In the genomic region with DNA sequence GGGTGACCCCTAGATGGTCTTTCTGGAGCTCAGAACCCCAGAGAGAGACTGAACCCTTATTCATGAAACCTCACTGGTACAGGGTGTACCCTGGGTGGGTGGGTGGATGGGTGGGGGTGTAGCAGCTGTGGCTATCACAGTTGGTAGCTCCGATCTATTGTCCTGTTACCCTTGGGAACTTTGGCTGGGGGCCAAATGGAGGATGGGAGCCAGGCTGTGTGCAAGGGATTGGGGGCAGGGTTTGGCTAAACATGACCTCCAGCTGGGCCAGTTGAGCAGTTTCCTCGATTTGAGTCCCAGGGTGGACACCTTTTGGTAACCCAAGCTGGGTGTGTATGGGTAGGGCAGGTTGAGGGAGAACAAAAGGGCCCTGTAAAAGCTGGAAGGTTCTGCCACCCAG, we compare ENCODE assay signal across 1 mouse cellular context.
TF ChIP-seq lines count a peak whose summit lies in the region.

No protein-coding gene starts in this region.

TF ChIP-seq in CH12.LX, 34 proteins besides CTCF, POLR2A, EP300 and RAD21:
- TF ChIP-seq UBTF (IDR thresholded peaks at IDR 0.05; ENCODE audit: low read depth, low read length) (no peak), NELFE (IDR thresholded peaks at IDR 0.05; ENCODE audit: low read depth, low read length) (no peak), ETS1 (conservative IDR thresholded peaks at IDR 0.05; ENCODE audit: low read depth, low read length) (no peak), HCFC1 (IDR thresholded peaks at IDR 0.05; ENCODE audit: low read depth, low read length) (no peak), RCOR1 (conservative IDR thresholded peaks at IDR 0.05; ENCODE audit: low read depth, low read length) (no peak), MAX (IDR thresholded peaks at IDR 0.05; ENCODE audit: low read length) (no peak), TBP (conservative IDR thresholded peaks at IDR 0.05; ENCODE audit: low read depth, low read length) (no peak), GABPA (IDR thresholded peaks at IDR 0.05; ENCODE audit: insufficient replicate concordance, low read depth, low read length) (no peak), JUND (conservative IDR thresholded peaks at IDR 0.05; ENCODE audit: low read depth, low read length) (no peak), SMC3 (IDR thresholded peaks at IDR 0.05; ENCODE audit: low read depth, low read length) (no peak), E2F4 (IDR thresholded peaks at IDR 0.05; ENCODE audit: insufficient replicate concordance, low read depth, low read length) (no peak), CHD1 (IDR thresholded peaks at IDR 0.05; ENCODE audit: low read depth, low read length) (no peak), MXI1 (IDR thresholded peaks at IDR 0.05; ENCODE audit: low read depth, low read length) (no peak), SIN3A (IDR thresholded peaks at IDR 0.05; ENCODE audit: low read length) (no peak), USF2 (conservative IDR thresholded peaks at IDR 0.05; ENCODE audit: low read depth, low read length) (no peak)
